Mouse (Mus musculus): ENCODE measurements around the gene Ldhd.

GRCm38 (mm10) chr8:111642939-111643263 lies 12.7 kb upstream of the Ldhd start:
- TF ChIP-seq CTCF (IDR thresholded peaks at IDR 0.05; ENCODE audit: low read depth) (no peak), EP300 (IDR thresholded peaks at IDR 0.05; ENCODE audit: low read depth) (no peak)

Measured in liver, postnatal 0 days (tissue).